Mouse (Mus musculus): ENCODE measurements at regions not wholly inside any gene's neighbourhood (a gene's known extent, or its start where the extent isn't known, plus 50 kb on each side); places are given as distances from the start of the nearest gene placed in this dataset.

DNA sequence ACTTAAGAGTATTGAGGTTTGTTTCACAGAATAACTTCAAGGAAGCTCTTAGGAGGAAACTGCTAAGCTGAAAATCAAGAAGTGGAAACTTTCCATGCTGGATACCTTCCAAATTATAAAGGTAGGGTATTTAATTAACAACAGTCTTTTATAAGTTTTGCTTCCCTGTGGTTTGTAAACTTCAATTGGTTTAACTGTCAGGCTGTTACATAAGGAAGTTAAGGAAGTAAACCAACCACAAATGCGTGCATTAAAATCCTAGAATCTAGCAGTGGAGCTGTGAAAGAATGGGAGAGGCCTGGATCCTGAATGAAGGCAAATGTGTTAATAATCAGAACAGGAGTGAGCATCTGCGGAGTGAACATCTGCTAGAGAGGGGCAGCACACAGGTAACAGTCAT lies 560.5 kb downstream of the Tlr4 start:
- TF ChIP-seq HCFC1 (IDR thresholded peaks at IDR 0.05; ENCODE audit: borderline replicate concordance, insufficient read depth, low read length) (no peak), ZNF384 (IDR thresholded peaks at IDR 0.05; ENCODE audit: low read depth, low read length) (no peak), MAFK (IDR thresholded peaks at IDR 0.05; ENCODE audit: insufficient read depth, low read depth, low read length) (no peak), ZC3H11A (IDR thresholded peaks at IDR 0.05; ENCODE audit: borderline replicate concordance, low read depth, low read length) (no peak), CHD2 (IDR thresholded peaks at IDR 0.05; ENCODE audit: low read depth, low read length) (no peak)

All from ES-E14 (cell line).